Mouse (Mus musculus) heart, embryonic 16.5 days (tissue): ENCODE data around the gene Pdcd1lg2. TPM values are rescaled to one million over a fixed set of nuclear protein-coding genes. Genes with fewer than 3 reads are reported as not detected.

Experiments
- ATAC-seq: fragments of 200-750 bp; cut with Nextera tagmentation; replicated peaks from 2 replicates; pipeline ENCODE4 v1.8.0; 2017; ENCODE audit warnings: moderate number of reproducible peaks; ENCODE audit not compliant: insufficient read depth, low FRiP score; ENCODE audit errors: extremely low read depth
- H3K27ac ChIP-seq: fragments of 300-500 bp; sonication (generic); 2 replicates; pipeline ENCODE4 v1.5.1; 2014; ENCODE audit warnings: mild to moderate bottlenecking, low read length, control low read depth, moderate library complexity
- H3K27me3 ChIP-seq: fragments of 300-500 bp; sonication (generic); 2 replicates; pipeline ENCODE4 v1.6.1; 2014; ENCODE audit warnings: low read length, mixed read lengths; ENCODE audit not compliant: control insufficient read depth, insufficient read depth
- H3K36me3 ChIP-seq: fragments of 300-500 bp; sonication (generic); 2 replicates; pipeline ENCODE4 v1.6.1; 2014; ENCODE audit not compliant: control insufficient read depth, insufficient read depth
- H3K4me1 ChIP-seq: fragments of 300-500 bp; sonication (generic); 2 replicates; pipeline ENCODE4 v1.6.1; 2014; ENCODE audit warnings: low read length, mixed read lengths; ENCODE audit not compliant: control insufficient read depth, insufficient read depth
- H3K4me2 ChIP-seq: fragments of 300-500 bp; sonication (generic); 2 replicates; pipeline ENCODE4 v1.6.1; 2014; ENCODE audit warnings: low read depth, mild to moderate bottlenecking, control low read depth, low read length
- H3K4me3 ChIP-seq: fragments of 300-500 bp; sonication (generic); 2 replicates; pipeline ENCODE4 v1.5.1; 2014; ENCODE audit warnings: mild to moderate bottlenecking, control low read depth, low read length
- H3K9ac ChIP-seq: fragments of 300-500 bp; sonication (generic); 2 replicates; pipeline ENCODE4 v1.6.1; 2014; ENCODE audit warnings: low read length, control low read depth
- H3K9me3 ChIP-seq: fragments of 300-500 bp; sonication (generic); replicated peaks from 2 replicates; pipeline ENCODE4 v1.6.1; 2016; ENCODE audit warnings: low read length; ENCODE audit not compliant: control insufficient read depth
- WGBS: fragments of 180-500 bp; shearing (Covaris S2); extraction: QIAGEN DNeasy Blood & Tissue Kit; methylation state at CpG from one replicate; pipeline ENCODE4 v1.1.7; 2014; 5-methylcytosine and 5-hydroxymethylcytosine counted together
- polyA plus RNA-seq: library from polyadenylated mRNA; unstranded; fragments of >200 nt; fragmentation: Nextera tagmentation; extraction: Ambion mirVana; gene quantifications from 2 replicates; pipeline ENCODE4 v1.2.1, GENCODE M21; 2015

Pdcd1lg2 gene
- polyA plus RNA-seq, 1 experiment from 2014 or later: 0.41 TPM

DNA sequence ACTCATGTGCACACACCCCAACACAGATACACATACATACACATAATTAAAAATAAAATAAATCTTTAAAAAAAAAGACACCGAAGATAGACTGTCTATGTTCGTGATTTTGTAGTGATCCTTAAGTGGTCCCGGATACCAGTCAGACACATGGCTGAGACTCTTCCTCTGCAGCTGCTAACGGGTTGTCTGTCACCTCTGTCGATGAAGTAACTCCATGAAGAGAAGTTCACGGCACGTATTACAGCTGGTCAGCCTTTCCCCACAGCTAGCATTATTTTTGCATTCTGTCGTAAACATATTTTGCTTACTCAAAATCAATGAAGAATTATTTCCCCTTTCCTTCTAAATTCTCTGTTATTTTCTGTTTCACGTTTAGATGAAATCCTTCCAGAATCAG, 17.4 kb upstream of the Pdcd1lg2 start:
- Histone ChIP-seq H3K27me3 (no peaks in the 10 kb centered on the region), H3K27ac (no peak overlapping the region), H3K36me3 (no peaks in the 10 kb centered on the region), H3K9ac (no peak overlapping the region), H3K4me3 (no peak overlapping the region), H3K4me1 (no peaks in the 10 kb centered on the region), H3K4me2 (no peak overlapping the region), H3K9me3 (peaks cover 4% of the 10 kb centered on the region)
- WGBS: 81% methylated on average over 9 of the region's 9 CpGs
- no peak for ATAC-seq

DNA sequence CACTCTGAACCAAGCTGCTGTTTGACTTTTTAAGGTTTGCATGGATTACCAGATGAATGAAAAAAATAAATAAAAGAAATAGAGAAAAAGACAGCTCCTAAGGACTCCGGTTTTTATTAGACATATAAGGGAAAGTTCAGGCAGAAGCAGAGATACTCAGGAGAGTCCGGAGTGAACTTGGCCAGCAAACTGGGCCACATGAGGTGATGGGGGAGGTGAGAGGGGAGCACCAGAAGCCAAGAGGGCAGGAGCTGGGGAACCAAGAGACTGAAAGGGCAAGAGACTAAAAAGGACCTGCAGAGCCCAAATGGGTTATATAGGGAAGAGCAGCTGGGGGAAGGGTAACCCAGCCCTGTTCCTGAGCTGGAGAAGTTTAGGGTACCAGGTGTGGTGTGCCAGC, 16.0 kb upstream of the Pdcd1lg2 start:
- Histone ChIP-seq H3K27me3 (no peaks in the 10 kb centered on the region), H3K9me3 (peaks cover 4% of the 10 kb centered on the region), H3K4me3 (no peak overlapping the region)

DNA sequence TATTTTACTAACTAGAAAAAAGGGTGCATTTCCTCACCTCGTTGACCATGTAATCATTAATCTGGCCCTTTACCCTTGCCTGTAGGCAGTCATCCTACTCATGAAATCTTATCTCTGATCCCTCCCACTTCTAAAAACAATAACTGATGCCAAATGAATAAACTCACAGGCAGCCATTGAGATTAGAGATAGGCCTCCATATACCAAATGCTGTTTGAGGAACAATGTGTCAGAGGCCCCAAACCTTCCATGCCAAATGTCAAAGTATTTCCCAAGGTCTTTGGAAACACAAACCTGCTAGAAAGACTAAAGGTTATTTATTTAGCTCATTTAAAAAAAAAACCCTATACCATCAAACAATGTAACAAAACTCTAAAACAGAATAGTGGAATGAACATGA, 14.4 kb upstream of the Pdcd1lg2 start:
- no peaks in the 10 kb centered on the region for H3K36me3 ChIP-seq
- no peaks in the 10 kb centered on the region for H3K27me3 ChIP-seq
- peaks cover 4% of the 10 kb centered on the region for H3K9me3 ChIP-seq
- no peak overlapping the region for H3K9ac ChIP-seq
- H3K4me2 ChIP-seq: no peak overlapping the region
- H3K4me3 ChIP-seq: no peak overlapping the region
- no peak overlapping the region for H3K27ac ChIP-seq
- no peaks in the 10 kb centered on the region for H3K4me1 ChIP-seq
- no peak for ATAC-seq
- WGBS: 42% methylated on average over 1 of the region's 1 CpGs

More for the DNA sequence above, 16.0 kb upstream of the Pdcd1lg2 start:
- H3K4me2 ChIP-seq: no peak overlapping the region
- ATAC-seq: no peak
- H3K36me3 ChIP-seq: no peaks in the 10 kb centered on the region
- no peaks in the 10 kb centered on the region for H3K4me1 ChIP-seq
- WGBS: 88% methylated on average over 2 of the region's 2 CpGs
- H3K27ac ChIP-seq: no peak overlapping the region
- no peak overlapping the region for H3K9ac ChIP-seq

GRCm38 (mm10) chr19:29399786-29400185, 10.9 kb upstream of the Pdcd1lg2 start:
- Histone ChIP-seq H3K36me3 (no peaks in the 10 kb centered on the region), H3K9ac (no peak overlapping the region), H3K27me3 (no peaks in the 10 kb centered on the region), H3K4me1 (no peaks in the 10 kb centered on the region), H3K4me2 (no peak overlapping the region), H3K27ac (no peak overlapping the region), H3K9me3 (peaks cover 4% of the 10 kb centered on the region), H3K4me3 (no peak overlapping the region)
- WGBS: 88% methylated on average over 4 of the region's 4 CpGs
- ATAC-seq: no peak

- no peak overlapping the region for H3K27ac ChIP-seq
- H3K36me3 ChIP-seq: no peaks in the 10 kb centered on the region
- H3K4me3 ChIP-seq: no peak overlapping the region
- 43% methylated on average over 3 of the region's 3 CpGs for WGBS
- H3K4me1 ChIP-seq: no peaks in the 10 kb centered on the region
- H3K4me2 ChIP-seq: no peak overlapping the region
- no peaks in the 10 kb centered on the region for H3K27me3 ChIP-seq
- no peak overlapping the region for H3K9ac ChIP-seq
- no peak for ATAC-seq
- H3K9me3 ChIP-seq: peaks cover 4% of the 10 kb centered on the region
Observed at GRCm38 (mm10) chr19:29400466-29400865, 10.3 kb upstream of the Pdcd1lg2 start.

- peaks cover 4% of the 10 kb centered on the region for H3K9me3 ChIP-seq
- no peak overlapping the region for H3K27ac ChIP-seq
- H3K4me1 ChIP-seq: no peaks in the 10 kb centered on the region
- 87% methylated on average over 4 of the region's 4 CpGs for WGBS
- ATAC-seq: no peak
- no peaks in the 10 kb centered on the region for H3K36me3 ChIP-seq
- no peak overlapping the region for H3K4me3 ChIP-seq
- no peak overlapping the region for H3K4me2 ChIP-seq
- H3K27me3 ChIP-seq: no peaks in the 10 kb centered on the region
- H3K9ac ChIP-seq: no peak overlapping the region
Observed at GRCm38 (mm10) chr19:29402621-29403020, 8.1 kb upstream of the Pdcd1lg2 start.

DNA sequence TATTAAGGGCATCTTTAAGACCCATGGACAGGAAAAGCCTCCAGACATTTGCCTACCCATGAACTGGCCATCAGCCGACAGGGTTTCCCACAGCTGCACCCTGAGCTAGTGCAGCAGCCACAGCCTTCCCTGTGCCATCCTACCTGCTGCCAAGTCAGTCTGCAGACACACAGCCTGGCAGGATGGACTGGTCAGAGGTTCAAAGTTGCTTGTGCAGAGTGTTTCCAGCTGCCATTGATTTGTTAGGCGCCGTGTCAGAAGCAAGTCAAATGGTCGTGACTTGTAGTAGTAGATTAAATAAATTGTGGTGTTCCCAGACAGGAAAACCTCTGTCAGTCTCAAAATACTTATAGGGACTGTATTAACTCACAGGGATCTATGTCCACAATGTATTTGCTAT, 7.5 kb upstream of the Pdcd1lg2 start:
- no peak overlapping the region for H3K9ac ChIP-seq
- H3K27ac ChIP-seq: no peak overlapping the region
- no peak for ATAC-seq
- no peaks in the 10 kb centered on the region for H3K27me3 ChIP-seq
- no peaks in the 10 kb centered on the region; the same call in 1 of the 2 replicates for H3K9me3 ChIP-seq
- H3K4me2 ChIP-seq: no peak overlapping the region
- 85% methylated on average over 4 of the region's 4 CpGs for WGBS
- H3K4me3 ChIP-seq: no peak overlapping the region
- H3K36me3 ChIP-seq: no peaks in the 10 kb centered on the region
- H3K4me1 ChIP-seq: no peaks in the 10 kb centered on the region

- ATAC-seq: no peak; the same call in 1 of the 2 replicates
Observed at GRCm38 (mm10) chr19:29405388-29405787, 5.3 kb upstream of the Pdcd1lg2 start.

DNA sequence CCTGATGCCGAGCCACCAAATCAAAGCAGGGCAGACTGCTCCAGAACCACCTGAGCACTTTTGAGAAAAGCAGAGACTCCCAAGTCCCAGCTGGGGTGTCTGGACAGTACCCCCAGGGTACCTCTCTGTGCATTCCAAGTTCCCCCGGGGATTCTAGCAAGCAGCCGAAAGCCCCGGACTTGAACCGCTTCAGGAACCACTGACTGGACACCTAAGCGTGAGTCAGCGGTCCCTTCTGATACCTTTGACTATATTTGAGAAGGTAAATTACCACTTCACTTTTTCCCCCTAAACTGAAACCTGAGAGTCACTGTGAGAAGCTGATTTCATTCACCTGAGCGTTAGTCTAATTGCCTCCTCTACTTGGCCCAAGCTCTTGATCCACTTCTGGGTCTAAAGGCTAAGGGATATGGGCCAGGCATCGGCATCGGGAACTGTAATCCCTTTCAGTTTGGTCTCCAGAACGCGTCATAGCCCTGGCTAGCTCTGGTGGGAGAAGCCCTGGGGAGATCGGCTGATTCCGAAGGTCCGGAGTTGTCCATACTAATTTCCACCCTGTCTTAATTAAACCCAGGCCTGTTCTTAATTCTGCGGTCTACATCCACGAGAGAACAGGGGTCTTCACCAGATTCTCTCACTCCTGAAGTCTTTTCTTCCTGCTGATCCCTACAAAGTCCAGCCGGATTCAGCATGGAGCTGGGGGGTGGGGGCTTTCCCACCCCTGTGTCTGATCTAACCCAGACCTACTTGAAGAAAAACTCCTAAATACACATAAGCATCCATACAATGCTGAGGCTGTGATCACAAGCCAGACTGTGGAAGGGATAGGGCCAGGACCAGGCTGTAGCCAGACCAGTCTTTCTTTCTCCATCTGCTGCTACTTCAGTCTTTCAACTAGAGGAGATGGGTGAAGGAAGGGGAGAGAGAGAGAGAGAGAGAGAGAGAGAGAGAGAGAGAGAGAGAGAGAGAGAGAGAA, 4.4 kb upstream of the Pdcd1lg2 start:
- Histone ChIP-seq H3K4me3 (no peak overlapping the region), H3K9ac (no peak overlapping the region), H3K36me3 (no peaks in the 10 kb centered on the region), H3K27me3 (no peaks in the 10 kb centered on the region), H3K9me3 (no peaks in the 10 kb centered on the region), H3K4me1 (no peaks in the 10 kb centered on the region), H3K4me2 (no peak overlapping the region), H3K27ac (no peak overlapping the region)
- WGBS: 85% methylated on average over 18 of the region's 18 CpGs
- ATAC-seq: no peak

More at GRCm38 (mm10) chr19:29405388-29405787, 5.3 kb upstream of the Pdcd1lg2 start:
- Histone ChIP-seq H3K36me3 (no peaks in the 10 kb centered on the region), H3K27me3 (no peaks in the 10 kb centered on the region), H3K4me3 (no peak overlapping the region), H3K9me3 (no peaks in the 10 kb centered on the region), H3K4me2 (no peak overlapping the region), H3K4me1 (no peaks in the 10 kb centered on the region), H3K9ac (no peak overlapping the region), H3K27ac (no peak overlapping the region)
- 49% methylated on average over 2 of the region's 2 CpGs for WGBS
